Mouse (Mus musculus): ENCODE data around the gene Foxp1. TPM values are rescaled to one million over a fixed set of nuclear protein-coding genes. Genes with fewer than 3 reads are reported as not detected.

Gene Foxp1
- polyA plus RNA-seq, 1 experiment from 2014 or later, result 110 TPM

GRCm38 (mm10) chr6:98933135-98933724 is 589.3 kb downstream of the Foxp1 start:
- H3K4me2 ChIP-seq, result no peak overlapping the region
- peaks cover 11% of the 10 kb centered on the region for H3K36me3 ChIP-seq (ENCODE audit: control insufficient read depth, insufficient read depth, low read length)
- no peak overlapping the region for H3K27ac ChIP-seq (ENCODE audit: low read depth, low read length)

GRCm38 (mm10) chr6:98931881-98932540 is 590.5 kb downstream of the Foxp1 start:
- H3K27me3 ChIP-seq (ENCODE audit: control insufficient read depth, insufficient read depth, low read length), result no peaks in the 10 kb centered on the region
- no peak for ATAC-seq (replicated peaks; ENCODE audit: insufficient number of reproducible peaks, low FRiP score, low TSS enrichment)
- H3K4me2 ChIP-seq, result no peak overlapping the region
- no peaks in the 10 kb centered on the region for H3K4me1 ChIP-seq (ENCODE audit: control insufficient read depth, insufficient read depth, low read length)
- 79% methylated on average over 8 of the region's 8 CpGs for WGBS (ENCODE audit: insufficient replicate concordance)
- no peak overlapping the region for H3K9ac ChIP-seq (ENCODE audit: low read depth, low read length)
- no peak overlapping the region for H3K4me3 ChIP-seq (ENCODE audit: low read depth, low read length)
- H3K36me3 ChIP-seq (ENCODE audit: control insufficient read depth, insufficient read depth, low read length), result peaks cover 11% of the 10 kb centered on the region
- no peaks in the 10 kb centered on the region for H3K9me3 ChIP-seq (replicated peaks; ENCODE audit: control insufficient read depth, low read length)
- H3K27ac ChIP-seq (ENCODE audit: low read depth, low read length), result no peak overlapping the region

More at GRCm38 (mm10) chr6:98933135-98933724, 589.3 kb downstream of the Foxp1 start:
- H3K9me3 ChIP-seq (replicated peaks; ENCODE audit: control insufficient read depth, low read length), result no peaks in the 10 kb centered on the region
- no peak overlapping the region for H3K4me3 ChIP-seq (ENCODE audit: low read depth, low read length)
- H3K4me1 ChIP-seq (ENCODE audit: control insufficient read depth, insufficient read depth, low read length), result no peaks in the 10 kb centered on the region
- no peak for ATAC-seq (replicated peaks; ENCODE audit: insufficient number of reproducible peaks, low FRiP score, low TSS enrichment)
- 91% methylated on average over 18 of the region's 18 CpGs for WGBS (ENCODE audit: insufficient replicate concordance)
- no peak overlapping the region for H3K9ac ChIP-seq (ENCODE audit: low read depth, low read length)
- no peaks in the 10 kb centered on the region for H3K27me3 ChIP-seq (ENCODE audit: control insufficient read depth, insufficient read depth, low read length)

GRCm38 (mm10) chr6:98930652-98931300 is 591.7 kb downstream of the Foxp1 start:
- 81% methylated on average over 15 of the region's 15 CpGs for WGBS (ENCODE audit: insufficient replicate concordance)
- H3K4me1 ChIP-seq (ENCODE audit: control insufficient read depth, insufficient read depth, low read length), result no peaks in the 10 kb centered on the region
- H3K4me3 ChIP-seq (ENCODE audit: low read depth, low read length), result no peak overlapping the region
- peaks cover 11% of the 10 kb centered on the region for H3K36me3 ChIP-seq (ENCODE audit: control insufficient read depth, insufficient read depth, low read length)
- ATAC-seq (replicated peaks; ENCODE audit: insufficient number of reproducible peaks, low FRiP score, low TSS enrichment), result no peak
- no peak overlapping the region for H3K9ac ChIP-seq (ENCODE audit: low read depth, low read length)
- no peaks in the 10 kb centered on the region for H3K9me3 ChIP-seq (replicated peaks; ENCODE audit: control insufficient read depth, low read length)
- no peak overlapping the region for H3K27ac ChIP-seq (ENCODE audit: low read depth, low read length)
- H3K4me2 ChIP-seq, result no peak overlapping the region
- H3K27me3 ChIP-seq (ENCODE audit: control insufficient read depth, insufficient read depth, low read length), result no peaks in the 10 kb centered on the region

- Histone ChIP-seq H3K9ac (ENCODE audit: low read depth, low read length) (no peak overlapping the region), H3K27me3 (ENCODE audit: control insufficient read depth, insufficient read depth, low read length) (no peaks in the 10 kb centered on the region), H3K36me3 (ENCODE audit: control insufficient read depth, insufficient read depth, low read length) (peaks cover 4% of the 10 kb centered on the region; the same call in 1 of the 2 replicates), H3K4me3 (ENCODE audit: low read depth, low read length) (no peak overlapping the region), H3K9me3 (replicated peaks; ENCODE audit: control insufficient read depth, low read length) (no peaks in the 10 kb centered on the region), H3K4me2 (no peak overlapping the region), H3K4me1 (ENCODE audit: control insufficient read depth, insufficient read depth, low read length) (no peaks in the 10 kb centered on the region), H3K27ac (ENCODE audit: low read depth, low read length) (no peak overlapping the region)
- ATAC-seq (replicated peaks; ENCODE audit: insufficient number of reproducible peaks, low FRiP score, low TSS enrichment), result no peak
- 85% methylated on average over 8 of the region's 8 CpGs for WGBS (ENCODE audit: insufficient replicate concordance)
These were observed 594.2 kb downstream of the Foxp1 start for GRCm38 (mm10) chr6:98928365-98928764.

GRCm38 (mm10) chr6:98901259-98901658 is 621.3 kb downstream of the Foxp1 start:
- H3K9ac ChIP-seq (ENCODE audit: low read depth, low read length), result no peak overlapping the region

GRCm38 (mm10) chr6:98878208-98878607 is 644.3 kb downstream of the Foxp1 start:
- no peak overlapping the region for H3K4me2 ChIP-seq
- WGBS (ENCODE audit: insufficient replicate concordance), result 73% methylated on average over 1 of the region's 1 CpGs
- ATAC-seq (replicated peaks; ENCODE audit: insufficient number of reproducible peaks, low FRiP score, low TSS enrichment), result no peak
- H3K27ac ChIP-seq (ENCODE audit: low read depth, low read length), result no peak overlapping the region
- H3K4me1 ChIP-seq (ENCODE audit: control insufficient read depth, insufficient read depth, low read length), result no peaks in the 10 kb centered on the region
- no peaks in the 10 kb centered on the region for H3K36me3 ChIP-seq (ENCODE audit: control insufficient read depth, insufficient read depth, low read length)
- no peaks in the 10 kb centered on the region for H3K9me3 ChIP-seq (replicated peaks; ENCODE audit: control insufficient read depth, low read length)
- H3K4me3 ChIP-seq (ENCODE audit: low read depth, low read length), result no peak overlapping the region
- H3K27me3 ChIP-seq (ENCODE audit: control insufficient read depth, insufficient read depth, low read length), result no peaks in the 10 kb centered on the region
- H3K9ac ChIP-seq (ENCODE audit: low read depth, low read length), result no peak overlapping the region

More at GRCm38 (mm10) chr6:98901259-98901658, 621.3 kb downstream of the Foxp1 start:
- no peaks in the 10 kb centered on the region for H3K36me3 ChIP-seq (ENCODE audit: control insufficient read depth, insufficient read depth, low read length)
- no peaks in the 10 kb centered on the region for H3K9me3 ChIP-seq (replicated peaks; ENCODE audit: control insufficient read depth, low read length)
- no peak overlapping the region for H3K4me2 ChIP-seq
- no peak overlapping the region for H3K4me3 ChIP-seq (ENCODE audit: low read depth, low read length)
- 84% methylated on average over 6 of the region's 6 CpGs for WGBS (ENCODE audit: insufficient replicate concordance)
- no peak overlapping the region for H3K27ac ChIP-seq (ENCODE audit: low read depth, low read length)
- no peaks in the 10 kb centered on the region for H3K27me3 ChIP-seq (ENCODE audit: control insufficient read depth, insufficient read depth, low read length)
- no peak for ATAC-seq (replicated peaks; ENCODE audit: insufficient number of reproducible peaks, low FRiP score, low TSS enrichment)
- H3K4me1 ChIP-seq (ENCODE audit: control insufficient read depth, insufficient read depth, low read length), result no peaks in the 10 kb centered on the region

GRCm38 (mm10) chr6:98876401-98876800 is 646.1 kb downstream of the Foxp1 start:
- no peak for ATAC-seq (replicated peaks; ENCODE audit: insufficient number of reproducible peaks, low FRiP score, low TSS enrichment)
- Histone ChIP-seq H3K4me2 (no peak overlapping the region), H3K36me3 (ENCODE audit: control insufficient read depth, insufficient read depth, low read length) (no peaks in the 10 kb centered on the region), H3K4me3 (ENCODE audit: low read depth, low read length) (no peak overlapping the region), H3K9ac (ENCODE audit: low read depth, low read length) (no peak overlapping the region), H3K27ac (ENCODE audit: low read depth, low read length) (no peak overlapping the region), H3K4me1 (ENCODE audit: control insufficient read depth, insufficient read depth, low read length) (no peaks in the 10 kb centered on the region), H3K27me3 (ENCODE audit: control insufficient read depth, insufficient read depth, low read length) (no peaks in the 10 kb centered on the region), H3K9me3 (replicated peaks; ENCODE audit: control insufficient read depth, low read length) (no peaks in the 10 kb centered on the region)
- WGBS (ENCODE audit: insufficient replicate concordance), result 77% methylated on average over 2 of the region's 2 CpGs
